Mouse (Mus musculus) layer of hippocampus, postnatal 14 days (tissue): ENCODE measurements around the gene Cbfa2t3. TPM values are rescaled to one million over a fixed set of nuclear protein-coding genes. Genes with fewer than 3 reads are reported as not detected.
A peak's percentile ranks its signal among the peaks of the same experiment; 100 is the strongest.
"Not testable (repeated sequence)": the region's sequence is repeated elsewhere in the genome, so short reads cannot be mapped to it uniquely, and the experiment has no call there.

ENCODE experiments used
- DNase-seq, 2 experiments: peaks; one replicate each; pipeline ENCODE4 v3.0.0; 2021 to 2022; ENCODE audit warnings: low spot score in 2 of 2, mixed read lengths in 1 of 2
- total RNA-seq, 2 experiments: library from RNA; stranded (reverse); gene quantifications; 2 replicates each; pipeline ENCODE4 v1.2.3; 2021

Gene Cbfa2t3
- total RNA-seq, 2 experiments from 2014 or later, result 25.1 to 28.7 TPM

DNA sequence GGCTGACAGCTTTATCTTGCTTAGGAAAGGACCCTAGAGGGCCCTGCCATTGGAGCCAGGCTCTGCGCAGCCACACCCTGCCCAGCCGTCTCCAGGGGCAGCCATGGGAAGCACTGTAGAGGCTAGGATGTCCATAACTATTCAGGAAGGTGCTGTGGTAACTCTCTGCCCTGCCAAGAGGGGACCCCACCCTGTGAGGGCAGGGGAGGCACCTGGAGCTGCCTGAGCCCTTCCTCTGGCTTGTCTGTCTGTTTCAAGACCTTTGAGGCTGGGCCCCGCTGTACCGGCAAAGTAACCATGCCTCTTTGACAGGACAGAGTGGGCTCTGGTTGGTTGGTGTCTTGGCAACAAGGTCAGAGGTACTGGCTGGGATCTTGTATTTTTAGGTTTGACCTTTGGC lies 58.1 kb downstream of the Cbfa2t3 start:
- no peak for DNase-seq

GRCm38 (mm10) chr8:122639521-122640248 lies 59.2 kb downstream of the Cbfa2t3 start:
- DNase-seq, result peak; percentile 55 to 73

GRCm38 (mm10) chr8:122638601-122639000 lies 60.3 kb downstream of the Cbfa2t3 start:
- no peak for DNase-seq

DNA sequence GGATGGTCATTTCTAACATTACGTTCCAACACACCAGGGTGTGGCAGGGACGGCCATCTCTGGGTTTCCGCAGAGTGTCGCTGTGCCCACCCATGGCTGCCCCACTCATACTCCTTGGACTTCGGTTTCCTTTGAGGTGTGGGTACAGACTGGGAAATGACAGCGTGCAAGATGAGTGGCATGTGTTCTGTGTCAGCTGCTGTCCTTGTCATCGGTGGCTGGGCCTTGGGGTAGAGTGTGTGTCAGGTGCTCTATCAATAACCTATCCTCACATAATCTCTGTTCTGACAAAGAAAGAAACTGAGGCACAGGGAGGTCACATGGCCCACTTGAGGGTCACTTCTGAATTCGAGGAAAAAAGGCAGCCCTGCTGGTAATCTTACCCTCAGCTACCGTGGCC lies 61.7 kb downstream of the Cbfa2t3 start:
- no peak for DNase-seq

- peak in 1 of 2 experiments; percentile 22 for DNase-seq
Measured at GRCm38 (mm10) chr8:122636803-122637175, 62.1 kb downstream of the Cbfa2t3 start.

GRCm38 (mm10) chr8:122635878-122636802 lies 62.8 kb downstream of the Cbfa2t3 start:
- DNase-seq, result no peak

DNA sequence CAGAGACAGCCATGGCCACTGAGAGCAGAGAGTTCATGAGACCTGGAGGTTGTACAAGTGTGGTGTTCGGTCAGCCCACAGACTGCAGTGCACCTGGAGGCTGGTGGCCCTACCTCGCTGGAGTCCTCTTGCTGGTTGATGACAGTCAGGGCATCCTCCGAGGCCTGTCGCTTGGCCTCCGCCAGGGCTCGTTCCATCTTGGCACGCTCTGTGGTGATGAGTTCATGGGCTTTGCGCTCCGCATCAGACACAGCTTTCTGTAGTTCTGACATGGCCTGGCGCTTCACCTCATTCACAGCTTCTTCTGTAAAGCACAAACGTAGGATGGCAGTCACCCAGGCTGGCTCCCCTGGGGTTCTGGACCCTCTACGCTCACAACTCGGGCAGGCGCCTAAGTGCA lies 65.7 kb downstream of the Cbfa2t3 start:
- no peak for DNase-seq

- not testable (repeated sequence) for DNase-seq
Measured at GRCm38 (mm10) chr8:122632134-122632533, 66.8 kb downstream of the Cbfa2t3 start.

GRCm38 (mm10) chr8:122630696-122631095 lies 68.2 kb downstream of the Cbfa2t3 start:
- DNase-seq, result no peak

GRCm38 (mm10) chr8:122629388-122629787 lies 69.5 kb downstream of the Cbfa2t3 start:
- DNase-seq, result no peak

- no peak for DNase-seq
Measured at GRCm38 (mm10) chr8:122626896-122627295, 72.0 kb downstream of the Cbfa2t3 start.

DNA sequence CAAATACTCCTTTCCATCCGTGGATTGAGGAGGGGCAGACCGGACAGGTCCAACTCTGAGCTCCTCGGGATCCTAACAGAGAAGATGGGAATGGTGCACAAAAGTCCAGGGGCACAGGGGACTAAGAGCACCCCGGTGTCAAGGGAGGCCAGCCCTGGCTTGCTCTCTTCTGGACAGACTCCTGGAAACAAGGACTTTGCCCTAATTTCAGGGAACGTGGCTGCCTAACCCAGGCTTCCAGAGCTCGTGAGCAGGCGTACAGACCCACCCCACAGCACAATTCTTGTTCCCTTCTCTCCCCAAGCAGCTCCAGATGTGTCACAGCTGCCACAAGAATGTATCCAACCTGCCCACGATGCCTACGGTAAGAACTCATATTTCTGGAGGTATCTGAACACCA lies 73.1 kb downstream of the Cbfa2t3 start:
- DNase-seq, result no peak

GRCm38 (mm10) chr8:122624653-122625052 lies 74.3 kb downstream of the Cbfa2t3 start:
- no peak for DNase-seq

GRCm38 (mm10) chr8:122623844-122624642 lies 74.9 kb downstream of the Cbfa2t3 start:
- DNase-seq, result no peak

- no peak for DNase-seq
Measured at GRCm38 (mm10) chr8:122622727-122623126, 76.2 kb downstream of the Cbfa2t3 start, which contains the start of gene Pabpn1l. Pabpn1l (minus strand) TSS chr8:122622739.

GRCm38 (mm10) chr8:122620446-122620845 lies 78.5 kb downstream of the Cbfa2t3 start:
- DNase-seq, result no peak

DNA sequence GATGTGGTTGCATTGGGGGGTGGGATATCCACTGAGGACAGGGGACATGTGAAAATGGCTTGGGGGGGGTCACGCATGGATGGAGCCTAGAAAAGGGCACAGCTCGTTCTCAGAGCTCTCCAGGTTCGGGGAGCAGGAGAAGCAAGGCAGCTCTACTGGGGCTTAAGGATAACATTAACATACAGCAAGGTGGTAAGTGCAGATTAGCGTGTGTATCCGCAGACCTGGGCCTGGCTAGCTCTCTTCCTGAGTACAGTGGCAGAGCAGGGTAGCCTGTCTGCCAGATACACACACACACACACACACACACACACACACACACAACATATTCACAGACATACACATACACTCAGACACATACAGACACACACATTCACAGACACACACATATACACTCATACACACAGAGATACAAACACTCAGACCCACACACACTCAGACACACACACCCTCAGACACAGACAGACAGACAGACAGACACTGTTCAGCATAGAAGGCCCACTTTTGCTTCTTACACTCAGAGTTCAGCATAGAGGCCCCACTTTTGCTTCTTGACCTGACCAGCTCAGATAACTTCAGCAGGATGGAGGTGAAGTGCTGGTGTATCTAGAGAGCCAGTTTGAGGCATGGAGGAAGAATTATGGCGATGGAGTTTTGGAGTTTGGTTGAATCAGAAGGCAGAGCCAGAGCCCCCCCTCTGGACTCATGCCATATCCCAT lies 80.1 kb downstream of the Cbfa2t3 start:
- DNase-seq, result no peak

- peak; percentile 74 to 75 for DNase-seq
Measured at GRCm38 (mm10) chr8:122617947-122618546, 80.9 kb downstream of the Cbfa2t3 start.

DNA sequence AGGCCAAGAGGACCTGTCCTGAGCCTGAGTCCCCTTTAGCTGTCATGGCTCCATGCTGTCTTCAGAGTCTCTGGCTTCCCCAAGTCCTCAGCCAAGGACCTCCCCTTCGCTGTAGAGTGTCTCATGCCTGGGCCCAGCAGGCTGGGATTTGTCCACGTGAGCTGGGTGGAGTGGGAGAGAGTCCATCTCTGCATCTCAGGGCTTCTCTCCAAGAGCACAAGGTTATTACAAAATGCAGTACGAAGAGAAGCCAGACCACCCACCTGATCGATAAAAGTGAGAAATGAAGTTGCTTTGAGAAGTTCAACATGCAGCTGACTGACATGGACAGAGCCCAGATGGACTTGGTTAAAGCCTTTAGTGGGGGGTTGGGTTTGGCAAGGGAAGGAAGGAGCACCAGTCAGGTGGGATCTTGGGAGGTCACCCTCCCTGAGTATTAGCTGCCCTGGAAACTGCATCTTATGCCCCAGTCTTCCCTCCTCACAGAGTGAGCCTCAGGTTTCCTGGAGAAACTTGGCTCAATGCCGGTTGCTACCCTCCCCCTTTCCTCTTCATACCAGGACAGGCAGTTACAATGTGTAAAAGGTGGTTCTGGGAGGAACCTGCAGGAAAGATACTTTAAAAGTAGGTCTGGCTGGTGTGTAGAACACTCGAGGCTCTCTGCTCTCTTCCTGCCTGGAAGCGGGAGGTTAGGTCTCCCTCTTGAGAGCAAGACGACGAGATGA lies 82.6 kb downstream of the Cbfa2t3 start:
- no peak for DNase-seq
